Mouse (Mus musculus): ENCODE measurements around the gene Gm3646. TPM values are rescaled to one million over a fixed set of nuclear protein-coding genes. Genes with fewer than 3 reads are reported as not detected.

Gene Gm3646
- polyA plus RNA-seq (2011; ENCODE audit: insufficient read depth, insufficient read length, low replicate concordance, missing spikeins): not detected in 2 replicates

GRCm38 (mm10) chr1:39805243-39805979 lies at the start of gene Gm3646:
Gene Gm3646, minus strand, starts transcription at chr1:39805332.
- TF ChIP-seq CTCF (IDR thresholded peaks at IDR 0.05; ENCODE audit: control insufficient read depth, insufficient read depth, low read length) (no peak), POLR2A (IDR thresholded peaks at IDR 0.05; ENCODE audit: borderline replicate concordance, control insufficient read depth, low read depth, low read length) (no peak)
- H3K27ac ChIP-seq (ENCODE audit: control insufficient read depth, insufficient read depth, low read depth, low read length, poor library complexity): no peak within 1 kb of the TSS

GRCm38 (mm10) chr1:39847066-39847465 lies 41.9 kb upstream of the Gm3646 start:
- Histone ChIP-seq H3K27ac (ENCODE audit: control insufficient read depth, insufficient read depth, low read depth, low read length, poor library complexity) (no peak overlapping the region), H3K4me1 (ENCODE audit: control insufficient read depth, insufficient read depth, low read length) (no peaks in the 10 kb centered on the region; the same call in 1 of the 2 replicates), H3K4me3 (replicated peaks; ENCODE audit: control insufficient read depth, low read depth, low read length) (no peak overlapping the region)
- no peak for TF ChIP-seq POLR2A (IDR thresholded peaks at IDR 0.05; ENCODE audit: borderline replicate concordance, control insufficient read depth, low read depth, low read length)
- TF ChIP-seq CTCF (IDR thresholded peaks at IDR 0.05; ENCODE audit: control insufficient read depth, insufficient read depth, low read length): no peak
- 17% methylated on average over 7 of the region's 7 CpGs for WGBS

More at GRCm38 (mm10) chr1:39805243-39805979, at the start of gene Gm3646:
- WGBS: 81% methylated on average over 4 of the region's 4 CpGs
- no peak within 1 kb of the TSS for H3K4me3 ChIP-seq (replicated peaks; ENCODE audit: control insufficient read depth, low read depth, low read length)
- H3K4me1 ChIP-seq (ENCODE audit: control insufficient read depth, insufficient read depth, low read length): no peaks in the 10 kb centered on the region

DNA sequence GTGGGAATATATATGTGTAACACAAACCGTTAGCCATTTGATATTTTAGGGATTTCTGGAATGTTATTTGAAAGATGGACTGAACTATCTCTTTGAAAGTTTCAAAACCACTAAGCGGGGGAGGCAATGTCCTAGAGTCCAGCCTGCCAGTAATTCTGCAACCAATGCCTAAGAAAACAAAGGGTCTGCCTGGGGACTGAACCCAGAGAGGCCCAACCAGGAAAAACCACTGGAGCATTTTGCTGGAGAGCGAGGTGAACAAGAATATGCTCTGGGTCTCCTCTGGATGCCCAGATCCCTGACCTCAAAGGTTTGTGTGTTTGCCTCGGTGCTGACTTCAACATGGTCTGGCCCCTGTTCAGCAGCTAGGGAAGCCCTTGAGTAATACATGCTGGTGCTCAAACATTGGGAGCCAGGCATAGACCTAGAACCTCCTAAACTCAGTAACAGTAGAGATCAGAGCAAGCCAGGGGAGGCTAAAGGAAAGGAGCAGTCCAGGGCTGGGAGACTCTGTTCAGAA lies 41.0 kb upstream of the Gm3646 start:
- H3K4me1 ChIP-seq (ENCODE audit: control insufficient read depth, insufficient read depth, low read length): no peaks in the 10 kb centered on the region; the same call in 1 of the 2 replicates
- 69% methylated on average over 4 of the region's 4 CpGs for WGBS
- no peak overlapping the region for H3K4me3 ChIP-seq (replicated peaks; ENCODE audit: control insufficient read depth, low read depth, low read length)
- no peak overlapping the region for H3K27ac ChIP-seq (ENCODE audit: control insufficient read depth, insufficient read depth, low read depth, low read length, poor library complexity)
- no peak for TF ChIP-seq POLR2A (IDR thresholded peaks at IDR 0.05; ENCODE audit: borderline replicate concordance, control insufficient read depth, low read depth, low read length)
- no peak for TF ChIP-seq CTCF (IDR thresholded peaks at IDR 0.05; ENCODE audit: control insufficient read depth, insufficient read depth, low read length)

DNA sequence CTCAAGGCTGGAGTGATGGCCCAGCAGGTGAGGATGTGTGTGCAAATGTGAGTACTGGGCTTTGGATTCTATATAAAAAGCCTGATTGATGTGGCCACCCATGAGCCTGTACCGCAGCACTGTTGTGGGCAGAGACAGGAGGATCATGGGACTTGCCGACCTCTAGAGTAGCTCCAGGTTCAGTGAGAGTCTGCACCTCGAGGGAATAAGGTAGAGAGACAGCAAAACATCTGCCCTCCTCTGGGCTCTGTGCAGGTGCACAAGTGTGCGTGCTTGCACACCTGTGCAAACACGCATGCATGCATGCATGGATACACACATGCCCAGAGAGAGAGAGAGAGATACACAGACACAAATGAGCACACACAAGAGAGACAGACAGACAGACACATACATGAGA lies 38.2 kb upstream of the Gm3646 start:
- TF ChIP-seq POLR2A (IDR thresholded peaks at IDR 0.05; ENCODE audit: borderline replicate concordance, control insufficient read depth, low read depth, low read length) (no peak), CTCF (IDR thresholded peaks at IDR 0.05; ENCODE audit: control insufficient read depth, insufficient read depth, low read length) (no peak)
- Histone ChIP-seq H3K4me3 (replicated peaks; ENCODE audit: control insufficient read depth, low read depth, low read length) (no peak overlapping the region), H3K4me1 (ENCODE audit: control insufficient read depth, insufficient read depth, low read length) (no peaks in the 10 kb centered on the region; the same call in 1 of the 2 replicates), H3K27ac (ENCODE audit: control insufficient read depth, insufficient read depth, low read depth, low read length, poor library complexity) (no peak overlapping the region)
- WGBS: 58% methylated on average over 5 of the region's 5 CpGs

DNA sequence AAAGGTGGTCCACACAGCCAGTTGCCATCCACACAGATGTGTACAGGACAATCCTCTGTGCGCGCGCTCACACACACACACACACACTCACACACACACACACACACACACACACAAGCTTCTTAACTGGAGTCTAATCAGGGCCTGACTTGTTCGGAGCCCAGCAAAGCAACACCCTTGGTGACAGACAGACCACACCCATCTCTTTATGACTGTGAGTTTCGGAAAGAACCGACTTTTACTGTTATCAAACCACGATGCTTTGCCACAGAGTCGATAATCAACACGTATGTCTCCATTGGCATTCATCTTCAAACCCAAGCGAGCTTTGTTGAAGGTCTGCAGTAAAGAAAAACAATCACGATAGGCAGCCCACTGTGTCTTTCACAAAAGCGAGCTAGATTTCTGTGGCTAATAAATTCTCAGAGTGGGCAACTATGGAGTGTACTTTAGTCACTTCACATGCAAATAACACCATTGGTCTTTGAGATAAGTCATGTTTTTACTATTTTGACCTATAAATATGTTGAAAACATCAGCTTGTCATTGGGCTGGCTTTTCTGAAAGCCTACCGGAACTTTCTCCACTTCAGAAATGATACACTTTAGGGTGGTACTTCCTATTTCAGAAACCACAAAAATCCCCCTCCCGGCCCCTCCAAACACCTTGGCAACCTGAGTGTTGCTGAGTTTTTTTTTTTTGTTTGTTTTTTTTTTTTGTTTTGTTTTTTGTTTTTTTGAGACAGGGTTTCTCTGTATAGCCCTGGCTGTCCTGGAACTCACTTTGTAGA lies 37.3 kb upstream of the Gm3646 start:
- 45% methylated on average over 14 of the region's 14 CpGs for WGBS
- no peaks in the 10 kb centered on the region; the same call in 1 of the 2 replicates for H3K4me1 ChIP-seq (ENCODE audit: control insufficient read depth, insufficient read depth, low read length)

GRCm38 (mm10) chr1:39840856-39841255 lies 35.7 kb upstream of the Gm3646 start:
- WGBS: 65% methylated on average over 4 of the region's 4 CpGs
- no peak overlapping the region for H3K27ac ChIP-seq (ENCODE audit: control insufficient read depth, insufficient read depth, low read depth, low read length, poor library complexity)
- no peak overlapping the region for H3K4me3 ChIP-seq (replicated peaks; ENCODE audit: control insufficient read depth, low read depth, low read length)
- no peaks in the 10 kb centered on the region; the same call in 1 of the 2 replicates for H3K4me1 ChIP-seq (ENCODE audit: control insufficient read depth, insufficient read depth, low read length)
- no peak for TF ChIP-seq CTCF (IDR thresholded peaks at IDR 0.05; ENCODE audit: control insufficient read depth, insufficient read depth, low read length)
- TF ChIP-seq POLR2A (IDR thresholded peaks at IDR 0.05; ENCODE audit: borderline replicate concordance, control insufficient read depth, low read depth, low read length): no peak

More for the DNA sequence above, 37.3 kb upstream of the Gm3646 start:
- TF ChIP-seq CTCF (IDR thresholded peaks at IDR 0.05; ENCODE audit: control insufficient read depth, insufficient read depth, low read length) (no peak), POLR2A (IDR thresholded peaks at IDR 0.05; ENCODE audit: borderline replicate concordance, control insufficient read depth, low read depth, low read length) (no peak)
- no peak overlapping the region for H3K4me3 ChIP-seq (replicated peaks; ENCODE audit: control insufficient read depth, low read depth, low read length)
- H3K27ac ChIP-seq (ENCODE audit: control insufficient read depth, insufficient read depth, low read depth, low read length, poor library complexity): no peak overlapping the region

GRCm38 (mm10) chr1:39839838-39840237 lies 34.7 kb upstream of the Gm3646 start:
- TF ChIP-seq CTCF (IDR thresholded peaks at IDR 0.05; ENCODE audit: control insufficient read depth, insufficient read depth, low read length): no peak
- no peak for TF ChIP-seq POLR2A (IDR thresholded peaks at IDR 0.05; ENCODE audit: borderline replicate concordance, control insufficient read depth, low read depth, low read length)
- Histone ChIP-seq H3K4me3 (replicated peaks; ENCODE audit: control insufficient read depth, low read depth, low read length) (no peak overlapping the region), H3K27ac (ENCODE audit: control insufficient read depth, insufficient read depth, low read depth, low read length, poor library complexity) (no peak overlapping the region), H3K4me1 (ENCODE audit: control insufficient read depth, insufficient read depth, low read length) (no peaks in the 10 kb centered on the region; the same call in 1 of the 2 replicates)
- 58% methylated on average over 8 of the region's 8 CpGs for WGBS

DNA sequence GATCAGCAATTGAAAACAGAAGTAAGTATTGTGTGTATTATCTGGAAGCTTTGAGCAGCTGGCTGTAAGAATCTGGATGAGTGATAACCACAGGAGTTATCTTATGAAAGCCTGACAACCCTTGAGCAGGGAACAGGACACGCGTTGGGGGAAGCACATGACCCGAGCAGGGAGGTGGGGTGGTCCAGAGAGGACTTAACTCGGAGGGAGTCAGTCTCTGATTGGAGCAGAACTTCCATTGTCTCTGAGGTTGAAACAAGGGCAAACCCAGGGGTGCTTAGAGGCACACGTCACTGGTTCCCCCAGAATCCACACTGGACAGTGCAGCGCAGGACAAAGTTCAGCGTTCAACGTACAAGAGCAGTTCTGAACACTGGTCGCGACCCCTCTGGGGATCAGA lies 34.1 kb upstream of the Gm3646 start:
- Histone ChIP-seq H3K27ac (ENCODE audit: control insufficient read depth, insufficient read depth, low read depth, low read length, poor library complexity) (no peak overlapping the region), H3K4me1 (ENCODE audit: control insufficient read depth, insufficient read depth, low read length) (no peaks in the 10 kb centered on the region; the same call in 1 of the 2 replicates), H3K4me3 (replicated peaks; ENCODE audit: control insufficient read depth, low read depth, low read length) (no peak overlapping the region)
- WGBS: 68% methylated on average over 10 of the region's 10 CpGs
- TF ChIP-seq CTCF (IDR thresholded peaks at IDR 0.05; ENCODE audit: control insufficient read depth, insufficient read depth, low read length): no peak
- no peak for TF ChIP-seq POLR2A (IDR thresholded peaks at IDR 0.05; ENCODE audit: borderline replicate concordance, control insufficient read depth, low read depth, low read length)
